ENCODE assay signal across 8 mouse cellular contexts in the genomic region with DNA sequence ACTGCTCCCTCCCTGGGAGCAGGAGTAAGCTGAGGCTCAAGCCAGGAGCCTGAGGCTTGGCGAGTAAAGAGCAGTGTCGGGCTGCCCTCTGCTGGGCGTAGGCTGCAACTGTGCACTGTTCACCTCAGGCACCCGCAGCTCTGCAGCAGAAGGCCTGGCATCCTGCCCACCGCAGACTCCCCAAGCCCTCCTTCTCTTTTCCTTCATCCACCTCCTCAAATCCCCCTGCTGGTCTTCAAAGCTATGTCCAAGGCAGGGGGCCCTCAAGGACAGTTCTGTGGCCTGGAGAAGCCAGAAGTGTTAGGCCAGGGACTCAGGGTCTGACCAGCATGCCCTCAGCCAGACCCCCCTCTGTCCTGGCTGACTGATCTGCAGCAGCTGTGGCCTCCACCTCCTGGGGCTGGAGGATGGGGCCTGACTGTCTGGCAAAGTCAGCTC. TPM values are rescaled to one million over a fixed set of nuclear protein-coding genes. Genes with fewer than 3 reads are reported as not detected.
DNase-seq lines count a peak whose midpoint lies in the region; ATAC-seq lines count a peak whose summit lies in the region.

No protein-coding gene starts in this region.

- H3K4me3 ChIP-seq in embryonic facial prominence, embryonic 11.5 days (ENCODE audit: low read depth, low read length) = no peak overlapping the region
- H3K4me3 ChIP-seq in limb, embryonic 11.5 days (ENCODE audit: low read depth, low read length) = no peak overlapping the region
- no peak overlapping the region for H3K4me3 ChIP-seq in midbrain, embryonic 15.5 days

- no peak overlapping the region for H3K9ac ChIP-seq in embryonic facial prominence, embryonic 11.5 days (replicated peaks; ENCODE audit: low read length)
- 0 out of 2 replicates have a peak overlapping the region, but pooled peaks have one; percentile 13 for H3K9ac ChIP-seq in limb, embryonic 11.5 days (ENCODE audit: low read length)
- no peak overlapping the region for H3K9ac ChIP-seq in midbrain, embryonic 15.5 days

- H3K9me3 ChIP-seq in embryonic facial prominence, embryonic 11.5 days (replicated peaks; ENCODE audit: control insufficient read depth, low read length) = no peaks in the 10 kb centered on the region
- no peaks in the 10 kb centered on the region for H3K9me3 ChIP-seq in limb, embryonic 11.5 days (ENCODE audit: control insufficient read depth, low read length)
- no peaks in the 10 kb centered on the region for H3K9me3 ChIP-seq in midbrain, embryonic 15.5 days

- H3K4me2 ChIP-seq in embryonic facial prominence, embryonic 11.5 days (ENCODE audit: low read depth, low read length) = no peak overlapping the region
- no peak overlapping the region for H3K4me2 ChIP-seq in limb, embryonic 11.5 days (ENCODE audit: low read depth, severe bottlenecking)
- no peak overlapping the region for H3K4me2 ChIP-seq in midbrain, embryonic 15.5 days

- H3K36me3 ChIP-seq in embryonic facial prominence, embryonic 11.5 days (replicated peaks; ENCODE audit: control insufficient read depth, insufficient read depth, low read depth, low read length) = peaks cover 2% of the 10 kb centered on the region
- H3K36me3 ChIP-seq in limb, embryonic 11.5 days (ENCODE audit: control insufficient read depth, insufficient read depth, low read length) = peaks cover 3% of the 10 kb centered on the region
- H3K36me3 ChIP-seq in midbrain, embryonic 15.5 days (replicated peaks) = peaks cover 11% of the 10 kb centered on the region

- ATAC-seq in embryonic facial prominence, embryonic 11.5 days (replicated peaks; ENCODE audit: insufficient number of reproducible peaks, low FRiP score, low TSS enrichment, low read depth) = peak; percentile 37; the same call in 1 of the 2 replicates
- no peak; the same call in 1 of the 2 replicates for ATAC-seq in limb, embryonic 11.5 days (ENCODE audit: insufficient number of reproducible peaks, low FRiP score, low TSS enrichment, low read depth)
- peak; percentile 84 for ATAC-seq in midbrain, embryonic 15.5 days (replicated peaks)

- H3K27ac ChIP-seq in embryonic facial prominence, embryonic 11.5 days (replicated peaks; ENCODE audit: low read depth, low read length) = no peak overlapping the region
- H3K27ac ChIP-seq in limb, embryonic 11.5 days (replicated peaks; ENCODE audit: low read depth, low read length) = no peak overlapping the region
- peak overlapping the region; percentile 69 for H3K27ac ChIP-seq in midbrain, embryonic 15.5 days

- 2% methylated on average over 5 of the region's 5 CpGs for WGBS in embryonic facial prominence, embryonic 11.5 days
- 2% methylated on average over 5 of the region's 5 CpGs for WGBS in limb, embryonic 11.5 days
- 4% methylated on average over 5 of the region's 5 CpGs for WGBS in midbrain, embryonic 15.5 days

- H3K4me1 ChIP-seq in embryonic facial prominence, embryonic 11.5 days (ENCODE audit: control insufficient read depth, insufficient read depth, low read length) = peaks cover 7% of the 10 kb centered on the region
- H3K4me1 ChIP-seq in limb, embryonic 11.5 days (ENCODE audit: control insufficient read depth, insufficient read depth, low read length) = peaks cover 23% of the 10 kb centered on the region
- peaks cover 28% of the 10 kb centered on the region for H3K4me1 ChIP-seq in midbrain, embryonic 15.5 days

- peak; percentile 87 for DNase-seq in layer of hippocampus, adult 11-12 months (ENCODE audit: low spot score)
- DNase-seq in layer of hippocampus, adult 9-10 months (ENCODE audit: low spot score) = no peak
- DNase-seq in embryonic facial prominence, embryonic 11.5 days (ENCODE audit: low spot score) = peak; percentile 88
- peak; percentile 96 for DNase-seq in heart, adult 11 months
- peak; percentile 63 for DNase-seq in kidney, adult 11 months
- DNase-seq in limb, embryonic 11.5 days (ENCODE audit: low spot score) = peak; percentile 89
- peak; percentile 60 to 75 for DNase-seq in spleen, adult 18-20 months

- no peaks in the 10 kb centered on the region for H3K27me3 ChIP-seq in embryonic facial prominence, embryonic 11.5 days (ENCODE audit: control insufficient read depth, insufficient read depth, low read length)
- no peaks in the 10 kb centered on the region for H3K27me3 ChIP-seq in limb, embryonic 11.5 days (ENCODE audit: control insufficient read depth, insufficient read depth, low read length)
- no peaks in the 10 kb centered on the region for H3K27me3 ChIP-seq in midbrain, embryonic 15.5 days (replicated peaks)

RNA-seq across cellular contexts. Expression of gene Tmem222, which starts 20.2 kb away (rescaled TPM):
- polyA plus RNA-seq in embryonic facial prominence, embryonic 11.5 days (2014; fragmentation: Nextera tagmentation; extraction: Ambion mirVana) = 82.0 and 87.9 TPM in 2 replicates
- polyA plus RNA-seq in limb, embryonic 11.5 days (2014; fragmentation: Nextera tagmentation; extraction: Ambion mirVana) = 81.5 and 86.4 TPM in 2 replicates
- 118 and 120 TPM in 2 replicates for polyA plus RNA-seq in midbrain, embryonic 15.5 days (2015; fragmentation: Nextera tagmentation; extraction: Ambion mirVana)

RNA-seq across cellular contexts. Expression of gene Sytl1, which starts 34.9 kb away (rescaled TPM):
- 1.1 and 1.2 TPM in 2 replicates for polyA plus RNA-seq in embryonic facial prominence, embryonic 11.5 days (2014; fragmentation: Nextera tagmentation; extraction: Ambion mirVana)
- polyA plus RNA-seq in limb, embryonic 11.5 days (2014; fragmentation: Nextera tagmentation; extraction: Ambion mirVana) = 1.4 and 1.5 TPM in 2 replicates
- 0.56 and 0.65 TPM in 2 replicates for polyA plus RNA-seq in midbrain, embryonic 15.5 days (2015; fragmentation: Nextera tagmentation; extraction: Ambion mirVana)

RNA-seq across cellular contexts. Expression of gene Wdtc1, which starts 55.5 kb away (rescaled TPM):
- polyA plus RNA-seq in embryonic facial prominence, embryonic 11.5 days (2014; fragmentation: Nextera tagmentation; extraction: Ambion mirVana) = 16.7 and 18.7 TPM in 2 replicates
- 17.4 TPM in 2 replicates for polyA plus RNA-seq in limb, embryonic 11.5 days (2014; fragmentation: Nextera tagmentation; extraction: Ambion mirVana)
- 23.2 and 26.3 TPM in 2 replicates for polyA plus RNA-seq in midbrain, embryonic 15.5 days (2015; fragmentation: Nextera tagmentation; extraction: Ambion mirVana)

RNA-seq across cellular contexts. Expression of gene Map3k6, which starts 57.2 kb away (rescaled TPM):
- polyA plus RNA-seq in embryonic facial prominence, embryonic 11.5 days (2014; fragmentation: Nextera tagmentation; extraction: Ambion mirVana) = 1.8 and 1.9 TPM in 2 replicates
- polyA plus RNA-seq in limb, embryonic 11.5 days (2014; fragmentation: Nextera tagmentation; extraction: Ambion mirVana) = 0.98 and 1.7 TPM in 2 replicates
- 1.6 and 2.0 TPM in 2 replicates for polyA plus RNA-seq in midbrain, embryonic 15.5 days (2015; fragmentation: Nextera tagmentation; extraction: Ambion mirVana)
